Mouse (Mus musculus) E14TG2a.4 (cell line): ENCODE measurements at regions not wholly inside any gene's neighbourhood (a gene's known extent, or its start where the extent isn't known, plus 50 kb on each side); places are given as distances from the start of the nearest gene placed in this dataset.

ENCODE experiments used
- CTCF ChIP-seq: conservative IDR thresholded peaks from 2 replicates; pipeline ENCODE4 v1.5.1; 2014; ENCODE audit warnings: low read length
- POU5F1 ChIP-seq: IDR thresholded peaks from 2 replicates; pipeline ENCODE4 v1.6.1; 2014; ENCODE audit warnings: low read length, borderline replicate concordance

DNA sequence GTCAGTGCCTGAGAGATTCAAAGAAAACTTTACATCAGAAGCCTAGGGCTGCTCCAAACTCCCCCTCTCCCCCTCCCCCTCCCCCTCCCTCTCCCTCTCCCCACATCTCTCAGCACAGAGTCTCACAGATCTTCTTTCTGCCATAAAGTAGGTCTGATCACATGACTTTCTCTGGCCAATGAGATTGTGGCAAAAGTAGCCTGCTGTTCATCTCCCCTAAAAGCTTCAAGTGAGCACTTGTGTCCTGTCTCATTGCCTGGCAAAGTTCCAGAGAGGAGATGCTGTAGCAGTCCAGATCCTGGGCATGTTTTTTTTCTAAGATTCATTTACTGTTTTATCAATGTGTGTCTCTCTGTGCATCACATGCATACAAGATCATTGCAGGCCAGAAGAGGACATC, 234.5 kb upstream of the Mgmt start:
- TF ChIP-seq CTCF = no peak
- TF ChIP-seq POU5F1 = no peak
